In the genomic region with DNA sequence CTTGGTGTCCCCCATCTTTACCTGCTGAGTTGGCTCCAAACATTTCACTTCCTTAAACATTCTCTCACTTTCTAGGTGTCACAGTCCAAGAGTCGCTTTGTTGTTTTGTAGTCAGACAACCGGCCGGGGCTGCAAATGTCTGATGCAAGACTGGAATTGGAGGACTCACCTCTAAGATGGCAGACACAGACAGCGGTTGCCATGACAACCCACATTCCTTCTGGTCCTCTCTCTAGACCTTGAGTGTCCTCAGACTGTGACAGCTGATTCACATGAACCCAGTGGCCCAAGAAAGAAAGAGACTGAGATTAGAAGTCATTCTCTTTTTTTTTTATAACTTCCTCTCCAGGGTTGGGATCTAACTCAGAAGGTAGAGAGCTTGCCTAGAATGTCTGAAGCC, we compare ENCODE assay signal across 23 mouse cellular contexts. TPM values are rescaled to one million over a fixed set of nuclear protein-coding genes. Genes with fewer than 3 reads are reported as not detected.
DNase-seq lines count a peak whose midpoint lies in the region; ATAC-seq and TF ChIP-seq lines count a peak whose summit lies in the region.
"Had no signal": no experiment of that assay in that cellular context is flagged by ENCODE, and none has a peak within 500 bp of the region (broad histone marks: within the 10 kb centered on the region; RNA-seq: fewer than 3 reads in every experiment).

No protein-coding gene starts in this region.

- WGBS in intestine, postnatal 0 days, result 77% methylated on average over 4 of the region's 4 CpGs
- 80% methylated on average over 4 of the region's 4 CpGs for WGBS in intestine, embryonic 15.5 days
- WGBS in midbrain, embryonic 16.5 days, result 73% methylated on average over 4 of the region's 4 CpGs
- 75% methylated on average over 4 of the region's 4 CpGs for WGBS in midbrain, embryonic 13.5 days
- 82% methylated on average over 4 of the region's 4 CpGs for WGBS in stomach, postnatal 0 days

- TF ChIP-seq EP300 in stomach, postnatal 0 days (optimal IDR thresholded peaks at IDR 0.05), result no peak

- H3K4me3 ChIP-seq in intestine, postnatal 0 days (ENCODE audit: low read depth, low read length), result no peak overlapping the region
- H3K4me3 ChIP-seq in intestine, embryonic 15.5 days (replicated peaks), result no peak overlapping the region
- H3K4me3 ChIP-seq in midbrain, embryonic 16.5 days (ENCODE audit: low read depth, low read length), result no peak overlapping the region
- no peak overlapping the region for H3K4me3 ChIP-seq in midbrain, embryonic 13.5 days (replicated peaks)
- H3K4me3 ChIP-seq in stomach, postnatal 0 days (ENCODE audit: low read depth, low read length), result no peak overlapping the region
- H3K4me3 ChIP-seq: erythroblast, embryonic 14.5 days; forebrain, embryonic 15.5 days; heart, embryonic 10.5 days; limb, embryonic 12.5 days; liver, embryonic 12.5 days; midbrain, embryonic 15.5 days; stomach, embryonic 15.5 days had no signal

- DNase-seq in cerebellum, adult 11 months, result peak; percentile 8
- DNase-seq in cerebellum, adult 9-11 months, result no peak
- DNase-seq in stomach, postnatal 0 days (ENCODE audit: low spot score), result peak; percentile 15
- no peak for DNase-seq in lung, postnatal 10 days
- DNase-seq: adrenal gland, adult 2 months; gastrocnemius, postnatal 25 days; heart, postnatal 10 days; lung, adult 2 months; lung, postnatal 4 days; retina, postnatal 1 day had no signal

- H3K4me2 ChIP-seq in intestine, postnatal 0 days (replicated peaks; ENCODE audit: low read depth), result no peak overlapping the region
- no peak overlapping the region for H3K4me2 ChIP-seq in intestine, embryonic 15.5 days (replicated peaks)
- no peak overlapping the region for H3K4me2 ChIP-seq in midbrain, embryonic 16.5 days (ENCODE audit: low read length)
- no peak overlapping the region for H3K4me2 ChIP-seq in midbrain, embryonic 13.5 days (replicated peaks)
- H3K4me2 ChIP-seq in stomach, postnatal 0 days (replicated peaks; ENCODE audit: low read depth), result no peak overlapping the region
- H3K4me2 ChIP-seq: forebrain, embryonic 15.5 days; limb, embryonic 12.5 days; liver, embryonic 12.5 days; midbrain, embryonic 15.5 days; stomach, embryonic 15.5 days had no signal

- H3K27me3 ChIP-seq in intestine, postnatal 0 days (replicated peaks; ENCODE audit: control insufficient read depth, insufficient read depth, low read length), result no peaks in the 10 kb centered on the region
- H3K27me3 ChIP-seq in intestine, embryonic 15.5 days (replicated peaks), result no peaks in the 10 kb centered on the region
- no peaks in the 10 kb centered on the region for H3K27me3 ChIP-seq in midbrain, embryonic 16.5 days (ENCODE audit: control insufficient read depth, insufficient read depth, low read depth, low read length)
- H3K27me3 ChIP-seq in midbrain, embryonic 13.5 days, result no peaks in the 10 kb centered on the region
- no peaks in the 10 kb centered on the region for H3K27me3 ChIP-seq in stomach, postnatal 0 days (ENCODE audit: control insufficient read depth, insufficient read depth, low read length)
- H3K27me3 ChIP-seq: forebrain, embryonic 15.5 days; limb, embryonic 12.5 days; liver, embryonic 12.5 days; midbrain, embryonic 15.5 days; stomach, embryonic 15.5 days had no signal

- no peaks in the 10 kb centered on the region for H3K9me3 ChIP-seq in intestine, postnatal 0 days (ENCODE audit: control insufficient read depth)
- H3K9me3 ChIP-seq in intestine, embryonic 15.5 days, result no peaks in the 10 kb centered on the region
- H3K9me3 ChIP-seq in midbrain, embryonic 16.5 days (replicated peaks; ENCODE audit: control insufficient read depth, low read length, poor library complexity, severe bottlenecking), result no peaks in the 10 kb centered on the region
- no peaks in the 10 kb centered on the region for H3K9me3 ChIP-seq in midbrain, embryonic 13.5 days
- no peaks in the 10 kb centered on the region for H3K9me3 ChIP-seq in stomach, postnatal 0 days (ENCODE audit: control insufficient read depth, low read length)
- H3K9me3 ChIP-seq: forebrain, embryonic 15.5 days; heart, embryonic 10.5 days; limb, embryonic 12.5 days; liver, embryonic 12.5 days; midbrain, embryonic 15.5 days; stomach, embryonic 15.5 days had no signal

- no peak overlapping the region for H3K27ac ChIP-seq in intestine, postnatal 0 days (ENCODE audit: low read depth, low read length)
- no peak overlapping the region for H3K27ac ChIP-seq in intestine, embryonic 15.5 days
- peak overlapping the region; percentile 26; the same call in 1 of the 2 replicates for H3K27ac ChIP-seq in midbrain, embryonic 16.5 days (ENCODE audit: low read length)
- no peak overlapping the region for H3K27ac ChIP-seq in midbrain, embryonic 13.5 days
- no peak overlapping the region for H3K27ac ChIP-seq in stomach, postnatal 0 days (replicated peaks)
- H3K27ac ChIP-seq: forebrain, embryonic 15.5 days; heart, embryonic 10.5 days; limb, embryonic 12.5 days; liver, embryonic 12.5 days; midbrain, embryonic 15.5 days; stomach, embryonic 15.5 days had no signal

- no peak overlapping the region for H3K9ac ChIP-seq in intestine, postnatal 0 days (ENCODE audit: low read depth, low read length)
- H3K9ac ChIP-seq in intestine, embryonic 15.5 days, result no peak overlapping the region
- H3K9ac ChIP-seq in midbrain, embryonic 16.5 days (ENCODE audit: low read depth, low read length), result no peak overlapping the region
- H3K9ac ChIP-seq in midbrain, embryonic 13.5 days (replicated peaks), result no peak overlapping the region
- no peak overlapping the region for H3K9ac ChIP-seq in stomach, postnatal 0 days (ENCODE audit: low read length)
- H3K9ac ChIP-seq: forebrain, embryonic 15.5 days; limb, embryonic 12.5 days; liver, embryonic 12.5 days; midbrain, embryonic 15.5 days; stomach, embryonic 15.5 days had no signal

- TF ChIP-seq CTCF in intestine, postnatal 0 days (IDR thresholded peaks at IDR 0.05; ENCODE audit: low read depth), result no peak
- TF ChIP-seq CTCF in stomach, postnatal 0 days (IDR thresholded peaks at IDR 0.05; ENCODE audit: low read depth), result no peak

- ATAC-seq in intestine, postnatal 0 days, result peak; percentile 45; the same call in 1 of the 2 replicates
- no peak for ATAC-seq in intestine, embryonic 15.5 days
- no peak for ATAC-seq in midbrain, embryonic 16.5 days
- ATAC-seq in midbrain, embryonic 13.5 days, result no peak
- ATAC-seq in stomach, postnatal 0 days (ENCODE audit: low FRiP score, low TSS enrichment), result peak; percentile 49; the same call in 1 of the 2 replicates
- ATAC-seq: CD4-positive, CD25-positive, alpha-beta regulatory T cell, adult 4 months; forebrain, embryonic 15.5 days; inflammation-experienced regulatory T-cells, adult 6 months; liver, embryonic 12.5 days; midbrain, embryonic 15.5 days had no signal

- H3K36me3 ChIP-seq in intestine, postnatal 0 days (ENCODE audit: control insufficient read depth, insufficient read depth), result no peaks in the 10 kb centered on the region
- no peaks in the 10 kb centered on the region for H3K36me3 ChIP-seq in intestine, embryonic 15.5 days
- H3K36me3 ChIP-seq in midbrain, embryonic 16.5 days (ENCODE audit: control insufficient read depth, insufficient read depth, low read length), result no peaks in the 10 kb centered on the region
- H3K36me3 ChIP-seq in midbrain, embryonic 13.5 days, result no peaks in the 10 kb centered on the region
- H3K36me3 ChIP-seq in stomach, postnatal 0 days (ENCODE audit: control insufficient read depth, insufficient read depth, low read length), result no peaks in the 10 kb centered on the region
- H3K36me3 ChIP-seq: forebrain, embryonic 15.5 days; heart, embryonic 10.5 days; limb, embryonic 12.5 days; liver, embryonic 12.5 days; midbrain, embryonic 15.5 days; stomach, embryonic 15.5 days had no signal

- no peaks in the 10 kb centered on the region for H3K4me1 ChIP-seq in intestine, postnatal 0 days (replicated peaks; ENCODE audit: control insufficient read depth, insufficient read depth, low read length)
- no peaks in the 10 kb centered on the region for H3K4me1 ChIP-seq in intestine, embryonic 15.5 days (replicated peaks)
- no peaks in the 10 kb centered on the region for H3K4me1 ChIP-seq in midbrain, embryonic 16.5 days (ENCODE audit: control insufficient read depth, insufficient read depth, low read length)
- no peaks in the 10 kb centered on the region for H3K4me1 ChIP-seq in midbrain, embryonic 13.5 days (replicated peaks)
- H3K4me1 ChIP-seq in stomach, postnatal 0 days (replicated peaks; ENCODE audit: control insufficient read depth, insufficient read depth), result no peaks in the 10 kb centered on the region
- H3K4me1 ChIP-seq: forebrain, embryonic 15.5 days; heart, embryonic 10.5 days; limb, embryonic 12.5 days; liver, embryonic 12.5 days; midbrain, embryonic 15.5 days; stomach, embryonic 15.5 days had no signal

RNA-seq across cellular contexts. Expression of gene Lrrc23, which starts 10.0 kb away (rescaled TPM):
- polyA plus RNA-seq in intestine, postnatal 0 days (2015; fragmentation: Nextera tagmentation; extraction: Ambion mirVana), result 0.21 TPM in 1 of 2 replicates, not detected in the other
- 0.11 and 0.13 TPM in 2 replicates for polyA plus RNA-seq in intestine, embryonic 15.5 days (2015; fragmentation: Nextera tagmentation; extraction: Ambion mirVana)
- polyA plus RNA-seq in midbrain, embryonic 16.5 days (2015; fragmentation: Nextera tagmentation; extraction: Ambion mirVana), result 5.7 and 6.3 TPM in 2 replicates
- 2.3 and 4.3 TPM in 2 replicates for polyA plus RNA-seq in midbrain, embryonic 13.5 days (2015; fragmentation: Nextera tagmentation; extraction: Ambion mirVana)
- 0.19 and 0.28 TPM in 2 replicates for polyA plus RNA-seq in stomach, postnatal 0 days (2015; fragmentation: Nextera tagmentation; extraction: Ambion mirVana)
- polyA plus RNA-seq: erythroblast, embryonic 14.5 days; liver, embryonic 12.5 days had no signal

RNA-seq across cellular contexts. Expression of gene Spsb2, which starts 18.9 kb away (rescaled TPM):
- 57.7 and 69.5 TPM in 2 replicates for polyA plus RNA-seq in intestine, postnatal 0 days (2015; fragmentation: Nextera tagmentation; extraction: Ambion mirVana)
- 16.1 and 16.3 TPM in 2 replicates for polyA plus RNA-seq in intestine, embryonic 15.5 days (2015; fragmentation: Nextera tagmentation; extraction: Ambion mirVana)
- 9.6 and 10.1 TPM in 2 replicates for polyA plus RNA-seq in midbrain, embryonic 16.5 days (2015; fragmentation: Nextera tagmentation; extraction: Ambion mirVana)
- polyA plus RNA-seq in midbrain, embryonic 13.5 days (2015; fragmentation: Nextera tagmentation; extraction: Ambion mirVana), result 7.7 and 8.2 TPM in 2 replicates
- 18.8 and 18.9 TPM in 2 replicates for polyA plus RNA-seq in stomach, postnatal 0 days (2015; fragmentation: Nextera tagmentation; extraction: Ambion mirVana)

RNA-seq across cellular contexts. Expression of gene Eno2, which starts 20.0 kb away (rescaled TPM):
- polyA plus RNA-seq in intestine, postnatal 0 days (2015; fragmentation: Nextera tagmentation; extraction: Ambion mirVana), result 3.5 and 4.6 TPM in 2 replicates
- 6.0 and 6.8 TPM in 2 replicates for polyA plus RNA-seq in intestine, embryonic 15.5 days (2015; fragmentation: Nextera tagmentation; extraction: Ambion mirVana)
- polyA plus RNA-seq in midbrain, embryonic 16.5 days (2015; fragmentation: Nextera tagmentation; extraction: Ambion mirVana), result 94.4 and 138 TPM in 2 replicates
- 27.5 and 29.7 TPM in 2 replicates for polyA plus RNA-seq in midbrain, embryonic 13.5 days (2015; fragmentation: Nextera tagmentation; extraction: Ambion mirVana)
- 4.3 and 5.1 TPM in 2 replicates for polyA plus RNA-seq in stomach, postnatal 0 days (2015; fragmentation: Nextera tagmentation; extraction: Ambion mirVana)
- polyA plus RNA-seq: erythroblast, embryonic 14.5 days had no signal

RNA-seq across cellular contexts. Expression of gene Tpi1, which starts 24.6 kb away (rescaled TPM):
- polyA plus RNA-seq in intestine, postnatal 0 days (2015; fragmentation: Nextera tagmentation; extraction: Ambion mirVana), result 489 and 537 TPM in 2 replicates
- polyA plus RNA-seq in intestine, embryonic 15.5 days (2015; fragmentation: Nextera tagmentation; extraction: Ambion mirVana), result 1,094 and 1,127 TPM in 2 replicates
- 415 and 461 TPM in 2 replicates for polyA plus RNA-seq in midbrain, embryonic 16.5 days (2015; fragmentation: Nextera tagmentation; extraction: Ambion mirVana)
- polyA plus RNA-seq in midbrain, embryonic 13.5 days (2015; fragmentation: Nextera tagmentation; extraction: Ambion mirVana), result 329 and 343 TPM in 2 replicates
- 463 and 465 TPM in 2 replicates for polyA plus RNA-seq in stomach, postnatal 0 days (2015; fragmentation: Nextera tagmentation; extraction: Ambion mirVana)

RNA-seq across cellular contexts. Expression of gene Atn1, which starts 33.2 kb away (rescaled TPM):
- 7.6 and 8.4 TPM in 2 replicates for polyA plus RNA-seq in intestine, postnatal 0 days (2015; fragmentation: Nextera tagmentation; extraction: Ambion mirVana)
- 10.5 and 11.9 TPM in 2 replicates for polyA plus RNA-seq in intestine, embryonic 15.5 days (2015; fragmentation: Nextera tagmentation; extraction: Ambion mirVana)
- 28.9 and 29.3 TPM in 2 replicates for polyA plus RNA-seq in midbrain, embryonic 16.5 days (2015; fragmentation: Nextera tagmentation; extraction: Ambion mirVana)
- polyA plus RNA-seq in midbrain, embryonic 13.5 days (2015; fragmentation: Nextera tagmentation; extraction: Ambion mirVana), result 21.5 and 25.4 TPM in 2 replicates
- polyA plus RNA-seq in stomach, postnatal 0 days (2015; fragmentation: Nextera tagmentation; extraction: Ambion mirVana), result 6.6 and 6.9 TPM in 2 replicates

Comparison
In these comparisons a context has a peak if more than half of its experiments do, and no peak if none do; other contexts are left out.
1. DNase-seq: peak in cerebellum, adult 11 months (single experiment) and stomach, postnatal 0 days (single experiment); none in cerebellum, adult 9-11 months (single experiment) and lung, postnatal 10 days (single experiment).
2. ATAC-seq: peak in intestine, postnatal 0 days (single experiment) and stomach, postnatal 0 days (single experiment); none in intestine, embryonic 15.5 days (single experiment), midbrain, embryonic 16.5 days (single experiment) and midbrain, embryonic 13.5 days (single experiment).